Mouse (Mus musculus): ENCODE data around the gene Mtx1.

GRCm38 (mm10) chr3:89226900-89227299 is at the start of gene Mtx1:
- TF ChIP-seq CTCF (IDR thresholded peaks at IDR 0.05; ENCODE audit: low read depth) (no peak), EP300 (optimal IDR thresholded peaks at IDR 0.05) (no peak)

Measured in stomach, postnatal 0 days (tissue).